Mouse (Mus musculus) neural tube, embryonic 11.5 days (tissue): ENCODE measurements around the gene Olfr718-ps1. TPM values are rescaled to one million over a fixed set of nuclear protein-coding genes. Genes with fewer than 3 reads are reported as not detected.
"Not testable (repeated sequence)": the region's sequence is repeated elsewhere in the genome, so short reads cannot be mapped to it uniquely, and the experiment has no call there.

Experiments used
- ATAC-seq: fragments of 200-750 bp; cut with Nextera tagmentation; 2 replicates; pipeline ENCODE4 v1.8.0; 2017; ENCODE audit warnings: moderate number of reproducible peaks, mild to moderate bottlenecking, moderate TSS enrichment, moderate library complexity; ENCODE audit not compliant: insufficient read depth, low FRiP score, low TSS enrichment
- DNase-seq: peaks from one replicate; pipeline ENCODE4 v3.0.0-alpha.2; 2015; ENCODE audit warnings: low spot score
- H3K27ac ChIP-seq: fragments of 300-500 bp; sonication (generic); 2 replicates; pipeline ENCODE4 v1.5.1; 2014; ENCODE audit warnings: low read depth, mild to moderate bottlenecking, low read length
- H3K27me3 ChIP-seq: fragments of 300-500 bp; sonication (generic); 2 replicates; pipeline ENCODE4 v1.6.1; 2014; ENCODE audit warnings: mild to moderate bottlenecking, low read length, mixed read lengths; ENCODE audit not compliant: control insufficient read depth, insufficient read depth
- H3K36me3 ChIP-seq: fragments of 300-500 bp; sonication (generic); 2 replicates; pipeline ENCODE4 v1.6.1; 2014; ENCODE audit warnings: mild to moderate bottlenecking, low read length, moderate library complexity, mixed read lengths; ENCODE audit not compliant: control insufficient read depth, insufficient read depth
- H3K4me1 ChIP-seq: fragments of 300-500 bp; sonication (generic); 2 replicates; pipeline ENCODE4 v1.6.1; 2014; ENCODE audit warnings: low read length, mixed read lengths; ENCODE audit not compliant: control insufficient read depth, insufficient read depth
- H3K4me2 ChIP-seq: fragments of 300-500 bp; sonication (generic); 2 replicates; pipeline ENCODE4 v1.6.1; 2014; ENCODE audit warnings: low read depth, mild to moderate bottlenecking, moderate library complexity
- H3K4me3 ChIP-seq: fragments of 300-500 bp; sonication (generic); 2 replicates; pipeline ENCODE4 v1.5.1; 2014; ENCODE audit warnings: low read depth, low read length
- H3K9ac ChIP-seq: fragments of 300-500 bp; sonication (generic); 2 replicates; pipeline ENCODE4 v1.6.1; 2014; ENCODE audit warnings: mild to moderate bottlenecking, low read length
- H3K9me3 ChIP-seq: fragments of 300-500 bp; sonication (generic); 2 replicates; pipeline ENCODE4 v1.6.1; 2016; ENCODE audit warnings: low read length; ENCODE audit not compliant: control insufficient read depth
- WGBS: fragments of 180-500 bp; shearing (Covaris S2); extraction: QIAGEN DNeasy Blood & Tissue Kit; methylation state at CpG from one replicate; pipeline ENCODE4 v1.1.7; 2014; 5-methylcytosine and 5-hydroxymethylcytosine counted together
- polyA plus RNA-seq: library from polyadenylated mRNA; unstranded; fragments of >200 nt; fragmentation: Nextera tagmentation; extraction: Ambion mirVana; gene quantifications from 2 replicates; pipeline ENCODE4 v1.2.1, GENCODE M21; 2014

Gene Olfr718-ps1
- polyA plus RNA-seq, 1 experiment from 2014 or later, result not detected

DNA sequence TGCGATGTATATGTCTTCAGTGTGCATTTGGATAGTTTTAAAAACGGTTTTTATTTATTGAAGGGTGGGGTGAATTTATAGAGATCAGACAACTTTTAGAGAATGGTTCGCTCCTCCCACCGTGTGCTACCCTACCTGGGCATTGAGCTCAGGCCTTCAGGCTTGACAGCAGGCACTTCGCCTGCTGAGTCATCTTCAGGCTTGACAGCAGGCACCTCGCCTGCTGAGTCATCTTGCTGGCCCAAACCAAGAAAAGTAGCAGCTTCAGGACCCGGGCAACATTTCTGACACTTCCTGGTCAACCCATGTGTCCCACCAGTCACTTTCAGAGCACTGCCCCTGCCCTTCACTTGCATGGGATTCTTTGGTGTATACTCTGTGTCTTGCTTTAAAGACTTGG lies 12.3 kb downstream of the Olfr718-ps1 start:
- DNase-seq (no peak), ATAC-seq (no peak)
- no peak overlapping the region for H3K27ac ChIP-seq
- 90% methylated on average over 7 of the region's 7 CpGs for WGBS
- no peak overlapping the region for H3K4me2 ChIP-seq
- no peaks in the 10 kb centered on the region for H3K9me3 ChIP-seq
- no peaks in the 10 kb centered on the region for H3K36me3 ChIP-seq
- no peak overlapping the region for H3K9ac ChIP-seq
- H3K4me3 ChIP-seq, result no peak overlapping the region
- H3K27me3 ChIP-seq, result no peaks in the 10 kb centered on the region
- H3K4me1 ChIP-seq, result no peaks in the 10 kb centered on the region

DNA sequence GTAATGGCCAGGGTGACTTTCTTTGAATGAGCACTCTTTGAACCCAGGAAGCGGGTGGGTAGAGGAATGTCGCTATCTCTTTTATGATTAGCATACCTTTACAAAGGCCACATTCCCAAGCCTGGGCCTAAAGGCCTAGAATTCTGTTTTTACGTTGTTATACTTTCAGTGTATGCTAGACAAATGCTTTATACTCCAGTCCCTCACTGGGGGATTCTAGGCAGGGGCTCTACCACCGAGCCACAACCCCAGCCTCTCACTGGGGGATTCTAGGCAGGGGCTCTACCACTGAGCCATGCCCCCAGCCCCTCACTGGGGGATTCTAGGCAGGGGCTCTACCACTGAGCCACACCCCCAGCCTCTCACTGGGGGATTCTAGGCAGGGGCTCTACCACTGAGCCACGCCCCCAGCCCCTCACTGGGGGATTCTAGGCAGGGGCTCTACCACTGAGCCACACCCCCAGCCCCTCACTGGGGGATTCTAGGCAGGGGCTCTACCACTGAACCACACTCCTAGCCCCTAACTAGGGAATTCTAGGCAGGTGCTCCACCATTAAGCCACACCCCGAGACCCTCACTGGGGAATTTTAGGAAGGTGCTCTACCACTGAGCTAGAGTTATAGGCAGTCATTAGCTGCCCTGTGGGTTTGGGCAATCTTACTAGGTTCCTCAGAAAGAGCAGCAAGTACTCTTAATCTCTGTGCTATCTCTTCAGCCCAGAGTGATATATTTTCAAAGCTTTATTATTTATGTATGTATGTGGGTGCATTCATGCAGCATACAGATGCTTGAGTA lies 13.0 kb downstream of the Olfr718-ps1 start:
- not testable (repeated sequence) for ATAC-seq, DNase-seq, H3K9me3 ChIP-seq, H3K36me3 ChIP-seq, H3K9ac ChIP-seq, H3K27ac ChIP-seq, H3K4me3 ChIP-seq, H3K4me2 ChIP-seq, H3K27me3 ChIP-seq, H3K4me1 ChIP-seq
- 84% methylated on average over 3 of the region's 6 CpGs for WGBS

DNA sequence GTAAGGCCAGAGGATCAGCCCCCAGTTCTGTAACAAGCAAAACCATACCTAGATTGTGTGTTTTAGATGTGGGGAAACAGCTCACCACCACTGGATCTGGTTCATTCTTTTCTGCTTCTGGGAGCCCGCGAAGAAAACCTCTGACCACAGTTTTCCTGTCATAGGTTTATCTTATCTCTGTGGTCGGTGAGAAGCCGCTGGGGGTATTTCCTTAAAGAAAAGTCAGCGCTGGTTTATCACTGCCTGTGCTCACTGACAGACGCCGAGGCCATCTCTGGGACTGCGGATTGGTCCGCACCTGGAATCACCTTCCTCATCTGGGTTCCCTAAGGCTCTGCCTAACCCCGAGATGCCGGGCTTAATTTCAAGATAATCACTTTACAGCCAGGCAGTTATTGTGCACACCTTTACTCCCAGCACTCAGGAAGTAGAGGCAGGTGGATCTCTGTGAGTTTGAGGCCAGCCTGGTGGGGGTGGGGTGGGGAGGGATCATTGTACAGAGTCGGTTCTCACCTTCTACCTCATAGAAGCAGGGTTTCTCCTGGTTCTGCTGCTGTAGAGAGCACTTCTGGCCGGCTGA lies 14.4 kb downstream of the Olfr718-ps1 start:
- 86% methylated on average over 13 of the region's 13 CpGs for WGBS
- Histone ChIP-seq H3K27me3 (no peaks in the 10 kb centered on the region), H3K27ac (no peak overlapping the region), H3K36me3 (no peaks in the 10 kb centered on the region), H3K4me1 (no peaks in the 10 kb centered on the region), H3K4me3 (no peak overlapping the region), H3K9ac (no peak overlapping the region), H3K9me3 (no peaks in the 10 kb centered on the region), H3K4me2 (no peak overlapping the region)
- ATAC-seq, result no peak
- no peak for DNase-seq

DNA sequence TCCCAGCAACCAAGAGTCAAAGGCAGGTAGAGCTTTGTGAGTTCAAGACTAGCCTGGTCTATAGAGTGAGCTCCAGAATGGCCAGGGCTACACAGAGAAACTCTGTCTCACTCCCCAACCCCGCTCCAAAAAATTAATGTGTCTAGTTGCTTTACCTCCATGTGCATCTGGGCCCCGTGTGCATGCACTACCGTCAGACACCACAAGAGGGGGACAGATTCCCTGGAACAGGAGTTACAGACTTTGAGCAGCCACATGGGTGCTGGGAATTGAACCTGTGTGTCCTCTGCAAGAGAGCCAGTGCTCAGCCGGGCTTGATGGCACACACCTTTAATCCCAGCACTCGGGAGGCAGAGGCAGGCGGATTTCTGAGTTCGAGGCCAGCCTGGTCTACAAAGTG lies 17.0 kb downstream of the Olfr718-ps1 start:
- Histone ChIP-seq H3K9me3 (no peaks in the 10 kb centered on the region), H3K27ac (no peak overlapping the region), H3K4me2 (no peak overlapping the region), H3K4me3 (no peak overlapping the region), H3K27me3 (no peaks in the 10 kb centered on the region), H3K9ac (no peak overlapping the region), H3K36me3 (no peaks in the 10 kb centered on the region), H3K4me1 (no peaks in the 10 kb centered on the region)
- ATAC-seq (no peak), DNase-seq (no peak)
- WGBS, result 92% methylated on average over 7 of the region's 7 CpGs

DNA sequence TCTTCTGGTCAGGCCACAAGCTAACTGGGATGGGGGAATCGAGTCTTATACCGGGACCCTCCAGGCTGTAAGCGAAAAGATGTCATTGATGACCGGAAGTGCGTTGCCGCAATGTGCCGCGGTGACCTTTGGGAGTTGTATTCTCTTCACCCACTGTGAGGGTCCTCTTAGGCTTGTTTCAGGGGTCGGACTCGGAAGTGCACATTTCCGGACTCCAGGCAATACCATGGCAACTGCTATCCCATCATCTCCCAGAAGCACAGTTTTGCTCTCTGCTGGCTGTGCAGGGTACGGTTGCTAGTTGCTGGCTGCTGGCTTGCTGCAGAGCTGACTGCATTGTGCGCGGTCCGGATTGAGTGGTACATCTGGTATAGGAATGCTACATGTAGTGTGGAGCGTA lies 18.3 kb downstream of the Olfr718-ps1 start:
- Histone ChIP-seq H3K27ac (no peak overlapping the region), H3K9me3 (no peaks in the 10 kb centered on the region), H3K9ac (no peak overlapping the region), H3K36me3 (no peaks in the 10 kb centered on the region), H3K27me3 (no peaks in the 10 kb centered on the region), H3K4me1 (no peaks in the 10 kb centered on the region), H3K4me2 (no peak overlapping the region), H3K4me3 (no peak overlapping the region)
- 91% methylated on average over 16 of the region's 16 CpGs for WGBS
- DNase-seq, result no peak
- no peak for ATAC-seq

DNA sequence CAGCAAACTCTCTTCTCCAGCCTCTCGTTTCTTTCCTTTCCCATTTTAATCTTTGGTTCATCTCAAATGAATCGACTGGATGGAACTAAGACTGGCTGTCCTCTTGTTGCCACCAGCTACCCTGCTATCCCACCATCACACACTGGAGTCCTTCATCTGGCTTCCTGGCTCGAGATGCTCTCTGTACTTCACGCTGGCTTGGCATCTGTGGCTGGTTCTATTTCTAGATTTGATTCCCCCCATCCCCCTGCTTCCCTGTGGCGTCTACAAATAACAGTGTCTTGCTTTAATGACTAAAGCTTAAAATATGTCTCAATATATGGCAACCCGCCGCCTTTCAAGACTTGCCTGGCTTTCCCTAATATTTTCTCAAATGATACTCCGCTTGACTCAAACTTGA lies 19.5 kb downstream of the Olfr718-ps1 start:
- Histone ChIP-seq H3K36me3 (no peaks in the 10 kb centered on the region), H3K4me1 (no peaks in the 10 kb centered on the region), H3K27ac (no peak overlapping the region), H3K27me3 (no peaks in the 10 kb centered on the region), H3K9ac (no peak overlapping the region), H3K4me2 (no peak overlapping the region), H3K4me3 (no peak overlapping the region), H3K9me3 (no peaks in the 10 kb centered on the region)
- DNase-seq (no peak), ATAC-seq (no peak)
- WGBS, result 82% methylated on average over 8 of the region's 8 CpGs

DNA sequence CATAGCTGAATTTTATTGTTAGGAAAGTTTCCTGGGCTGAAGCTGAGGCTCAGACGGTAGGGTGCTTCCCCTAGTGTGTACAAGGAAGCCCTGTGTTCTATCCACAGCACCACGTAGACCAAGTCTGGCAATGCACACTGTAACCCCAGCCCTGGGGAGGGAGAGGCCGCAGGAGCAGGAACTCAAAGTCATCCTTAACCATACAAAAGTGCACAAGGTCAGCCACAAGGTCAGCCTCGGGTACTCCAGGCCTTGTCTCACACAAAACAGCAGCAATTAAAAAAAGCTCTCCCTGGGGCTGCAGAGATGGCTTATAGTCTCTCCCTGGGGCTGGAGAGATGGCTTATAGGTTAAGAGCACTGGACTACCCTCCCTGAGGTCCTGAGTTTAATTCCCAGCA lies 20.5 kb downstream of the Olfr718-ps1 start:
- H3K9ac ChIP-seq, result no peak overlapping the region
- 70% methylated on average over 4 of the region's 4 CpGs for WGBS
- no peak for ATAC-seq
- no peak overlapping the region for H3K27ac ChIP-seq
- no peaks in the 10 kb centered on the region for H3K36me3 ChIP-seq
- H3K27me3 ChIP-seq, result no peaks in the 10 kb centered on the region
- no peak overlapping the region for H3K4me3 ChIP-seq
- no peak for DNase-seq
- H3K4me1 ChIP-seq, result no peaks in the 10 kb centered on the region
- H3K9me3 ChIP-seq, result no peaks in the 10 kb centered on the region
- no peak overlapping the region for H3K4me2 ChIP-seq

DNA sequence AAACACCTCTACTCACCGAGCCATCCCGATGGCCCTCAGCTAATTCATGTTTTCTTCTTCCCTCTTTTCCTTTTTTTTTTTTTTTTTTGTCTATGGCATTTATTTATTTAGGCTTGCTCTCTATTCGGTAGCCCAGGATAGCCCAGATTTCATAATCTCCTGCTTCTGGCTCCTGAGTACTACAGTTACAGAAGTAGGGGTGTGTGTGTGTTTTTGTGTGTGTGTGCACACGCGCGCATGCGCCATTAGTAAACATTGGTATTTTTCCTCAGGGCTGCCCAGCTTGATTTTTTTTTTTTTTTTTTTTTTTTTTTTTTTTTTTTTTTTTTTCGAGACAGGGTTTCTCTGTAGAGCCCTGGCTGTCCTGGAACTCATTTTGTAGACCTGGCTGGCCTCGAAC lies 21.3 kb downstream of the Olfr718-ps1 start:
- 94% methylated on average over 9 of the region's 9 CpGs for WGBS
- no peaks in the 10 kb centered on the region for H3K36me3 ChIP-seq
- H3K4me3 ChIP-seq, result no peak overlapping the region
- ATAC-seq (no peak), DNase-seq (no peak)
- no peak overlapping the region for H3K9ac ChIP-seq
- no peaks in the 10 kb centered on the region for H3K4me1 ChIP-seq
- no peaks in the 10 kb centered on the region for H3K27me3 ChIP-seq
- H3K9me3 ChIP-seq, result no peaks in the 10 kb centered on the region
- H3K27ac ChIP-seq, result no peak overlapping the region
- no peak overlapping the region for H3K4me2 ChIP-seq

DNA sequence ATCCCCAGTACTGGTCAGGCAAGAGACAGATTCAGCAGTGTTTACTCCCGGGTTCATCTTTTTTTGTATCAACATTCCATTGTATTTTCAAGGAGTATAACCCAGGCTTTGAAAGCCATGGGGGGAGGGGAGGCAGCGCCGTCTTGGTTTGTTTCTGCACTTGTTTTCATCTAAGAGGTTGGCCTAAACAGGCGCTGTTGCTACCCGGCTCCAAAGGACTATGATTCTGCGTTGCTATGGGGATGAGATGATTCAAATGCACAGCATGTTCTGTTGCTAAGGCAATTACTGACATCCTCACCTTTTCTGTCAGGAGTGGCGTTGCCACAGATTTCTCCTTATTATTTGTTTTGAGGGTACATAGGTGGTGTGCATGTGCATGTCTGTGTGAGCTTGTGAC lies 21.8 kb downstream of the Olfr718-ps1 start:
- ATAC-seq (no peak), DNase-seq (no peak)
- no peaks in the 10 kb centered on the region for H3K36me3 ChIP-seq
- no peak overlapping the region for H3K9ac ChIP-seq
- H3K4me3 ChIP-seq, result no peak overlapping the region
- no peak overlapping the region for H3K4me2 ChIP-seq
- H3K4me1 ChIP-seq, result no peaks in the 10 kb centered on the region
- H3K9me3 ChIP-seq, result no peaks in the 10 kb centered on the region
- no peak overlapping the region for H3K27ac ChIP-seq
- 59% methylated on average over 7 of the region's 7 CpGs for WGBS
- H3K27me3 ChIP-seq, result no peaks in the 10 kb centered on the region
